Mouse (Mus musculus) stomach, postnatal 0 days (tissue): Measurements from ENCODE around the gene Meis3.

Experiments used
- CTCF ChIP-seq: IDR thresholded peaks from 2 replicates; pipeline ENCODE4 v1.5.1; 2016; ENCODE audit warnings: antibody characterized with exemption, low read depth, mild to moderate bottlenecking, moderate library complexity
- EP300 ChIP-seq: optimal IDR thresholded peaks from 2 replicates; pipeline ENCODE3; 2016; ENCODE audit warnings: antibody characterized with exemption

GRCm38 (mm10) chr7:16175542-16175931 lies 647 bp downstream of the Meis3 start:
- TF ChIP-seq CTCF (no peak), EP300 (no peak)
